In genomic region chr12:86078553-86079201, GRCm38 (mm10) we compare ENCODE assay signal across 7 mouse cellular contexts. TPM values are rescaled to one million over a fixed set of nuclear protein-coding genes. Genes with fewer than 3 reads are reported as not detected.
A peak's percentile ranks its signal among the peaks of the same experiment; 100 is the strongest.
DNase-seq lines count a peak whose midpoint lies in the region; ATAC-seq and TF ChIP-seq lines count a peak whose summit lies in the region.

Tgfb3 (minus strand) TSS chr12:86079041.

- H3K27me3 ChIP-seq in kidney, embryonic 15.5 days: peaks cover 14% of the 10 kb centered on the region; the same call in 1 of the 2 replicates
- no peaks in the 10 kb centered on the region for H3K27me3 ChIP-seq in lung, embryonic 14.5 days (ENCODE audit: insufficient read depth, low read length)

- peaks cover 42% of the 10 kb centered on the region for H3K4me1 ChIP-seq in kidney, embryonic 15.5 days
- H3K4me1 ChIP-seq in lung, embryonic 14.5 days (ENCODE audit: insufficient read depth): 0 out of 2 replicates have a peak, but pooled peaks cover 6% of the 10 kb centered on the region

- H3K9me3 ChIP-seq in kidney, embryonic 15.5 days (replicated peaks): no peaks in the 10 kb centered on the region
- no peaks in the 10 kb centered on the region for H3K9me3 ChIP-seq in lung, embryonic 14.5 days (ENCODE audit: low read depth, low read length)

- no peaks in the 10 kb centered on the region for H3K36me3 ChIP-seq in kidney, embryonic 15.5 days
- no peaks in the 10 kb centered on the region for H3K36me3 ChIP-seq in lung, embryonic 14.5 days (ENCODE audit: insufficient read depth)

- ATAC-seq in kidney, embryonic 15.5 days (replicated peaks; ENCODE audit: low FRiP score): peak; percentile 79
- peak; percentile 80 for ATAC-seq in lung, embryonic 14.5 days (ENCODE audit: insufficient read depth)

- H3K9ac ChIP-seq in kidney, embryonic 15.5 days: peak within 1 kb of the TSS; percentile 63
- peak within 1 kb of the TSS; percentile 80 for H3K9ac ChIP-seq in lung, embryonic 14.5 days

- DNase-seq in CD4-positive helper T cell, adult 2 months (ENCODE audit: low read depth, low spot score): peak; percentile 82
- peak; percentile 55 for DNase-seq in MEL-GATA-1-ER (ENCODE audit: extremely low read depth, low read depth)
- DNase-seq in cerebellum, postnatal 36 days: peak; percentile 37 to 46
- peak; percentile 98 for DNase-seq in heart, adult 11 months
- DNase-seq in lung, embryonic 14.5 days: peak; percentile 85
- peak; percentile 41 for DNase-seq in ovary, postnatal 36 days (ENCODE audit: low spot score)

- peak within 1 kb of the TSS; percentile 55 for H3K4me3 ChIP-seq in kidney, embryonic 15.5 days (replicated peaks)
- peak within 1 kb of the TSS; percentile 55 for H3K4me3 ChIP-seq in lung, embryonic 14.5 days (ENCODE audit: low read depth, low read length)

- peak within 1 kb of the TSS; percentile 92 for H3K27ac ChIP-seq in kidney, embryonic 15.5 days
- peak within 1 kb of the TSS; percentile 98 for H3K27ac ChIP-seq in lung, embryonic 14.5 days (ENCODE audit: low read depth)

- H3K4me2 ChIP-seq in kidney, embryonic 15.5 days: peak within 1 kb of the TSS; percentile 82
- peak within 1 kb of the TSS; percentile 86 for H3K4me2 ChIP-seq in lung, embryonic 14.5 days

- TF ChIP-seq CTCF in lung, embryonic 14.5 days (IDR thresholded peaks at IDR 0.05; ENCODE audit: low read depth): no peak

- under 1% methylated on average over 25 of the region's 25 CpGs for WGBS in kidney, embryonic 15.5 days
- under 1% methylated on average over 25 of the region's 25 CpGs for WGBS in lung, embryonic 14.5 days

RNA-seq across cellular contexts. Expression of gene Tgfb3, which starts in this region (rescaled TPM):
- polyA plus RNA-seq in kidney, embryonic 15.5 days (2015; fragmentation: Nextera tagmentation; extraction: Ambion mirVana): 27.1 and 31.1 TPM in 2 replicates
- polyA plus RNA-seq in lung, embryonic 14.5 days (2014; fragmentation: Nextera tagmentation; extraction: Ambion mirVana): 46.1 and 50.5 TPM in 2 replicates

Comparison
In these comparisons a context has a peak if more than half of its experiments do, and no peak if none do; other contexts are left out.
1. Peak in every context shown above with its lines: DNase-seq, ATAC-seq, H3K4me3 ChIP-seq and H3K27ac ChIP-seq.
2. DNase-seq: peak in every context shown above with its lines; median percentile 98 in heart, adult 11 months; 85 in lung, embryonic 14.5 days; 82 in CD4-positive helper T cell, adult 2 months; 55 in MEL-GATA-1-ER; 42 in cerebellum, postnatal 36 days; 41 in ovary, postnatal 36 days.